Mouse (Mus musculus): ENCODE measurements around the gene Foxp1. TPM values are rescaled to one million over a fixed set of nuclear protein-coding genes. Genes with fewer than 3 reads are reported as not detected.

Foxp1 gene
- total RNA-seq, 2 experiments from 2014 or later: 29.4 to 32.8 TPM

DNA sequence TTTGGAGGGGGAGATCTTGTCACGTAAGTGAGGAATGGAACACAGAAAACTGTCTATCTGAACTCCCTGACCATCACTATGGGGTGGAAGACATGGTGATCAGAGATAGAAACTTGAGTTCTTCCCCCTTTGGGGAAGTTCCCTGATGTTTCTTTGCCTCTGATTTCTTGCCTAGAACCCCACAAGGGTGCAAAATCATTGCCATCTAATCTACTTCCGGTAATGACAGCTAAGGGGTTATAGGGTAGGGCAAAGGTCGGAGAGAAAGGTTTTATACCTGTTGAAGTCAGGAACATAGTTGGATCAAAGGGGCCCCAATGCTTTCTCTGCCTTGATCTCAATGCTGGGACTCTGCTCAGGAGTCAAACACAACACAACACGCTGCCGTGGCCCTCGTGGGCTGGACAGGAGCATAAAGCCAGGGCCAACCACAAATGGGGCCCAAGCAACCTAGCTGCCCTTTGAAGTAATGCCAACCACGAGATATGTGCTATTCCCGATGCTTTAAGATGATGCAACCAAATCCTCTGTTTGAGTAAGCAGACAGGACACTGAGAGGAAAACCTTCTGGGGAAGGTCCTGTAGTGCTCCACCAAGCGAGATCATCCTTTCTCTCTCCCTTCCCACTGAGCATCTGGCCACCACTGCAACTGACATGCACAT, 163.4 kb downstream of the Foxp1 start:
- DNase-seq: no peak

DNA sequence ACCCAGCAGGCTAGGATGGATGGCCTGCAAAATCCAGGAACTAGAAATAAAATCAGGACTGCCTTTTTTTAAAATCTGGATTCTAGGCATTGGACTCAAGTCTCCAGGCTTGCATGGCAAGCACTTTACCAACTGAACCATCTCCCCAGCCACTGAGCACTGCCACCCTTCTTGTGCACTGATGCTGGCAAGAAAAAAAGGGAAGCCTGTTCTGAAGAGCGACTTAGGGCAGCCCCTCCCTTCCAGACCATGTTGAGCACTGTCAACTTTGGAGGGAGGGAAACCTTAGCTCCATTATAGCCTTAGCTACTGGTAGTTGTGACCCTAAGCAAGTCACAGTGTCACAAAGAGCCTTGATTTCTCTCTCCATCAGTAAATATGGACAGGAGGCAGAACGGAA, 164.6 kb downstream of the Foxp1 start:
- no peak for DNase-seq

GRCm38 (mm10) chr6:99354338-99354737, 168.2 kb downstream of the Foxp1 start:
- no peak for DNase-seq

- DNase-seq: no peak
Measured at GRCm38 (mm10) chr6:99353441-99353840, 169.1 kb downstream of the Foxp1 start.

GRCm38 (mm10) chr6:99350566-99350965, 172.0 kb downstream of the Foxp1 start:
- DNase-seq: no peak

DNA sequence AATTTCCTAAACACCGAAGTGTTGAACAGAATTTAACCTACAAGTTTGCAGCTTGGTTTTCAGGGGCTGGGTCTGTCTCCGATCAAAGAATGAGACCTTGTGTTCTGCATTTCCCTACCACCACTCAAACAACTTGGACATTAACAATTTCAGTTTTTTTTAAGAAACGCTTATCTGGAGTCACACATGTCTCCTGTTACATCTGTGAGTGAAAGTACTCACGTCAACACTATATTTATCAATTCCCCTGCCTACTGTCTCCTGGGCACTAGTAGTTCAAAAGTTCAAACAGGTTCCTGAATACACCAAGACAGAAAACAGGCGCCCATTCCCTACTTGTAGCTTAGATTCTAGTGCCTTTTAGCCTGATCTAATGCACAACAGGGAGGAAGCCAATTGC, 172.4 kb downstream of the Foxp1 start:
- DNase-seq: no peak

GRCm38 (mm10) chr6:99347836-99348235, 174.7 kb downstream of the Foxp1 start:
- no peak for DNase-seq

DNA sequence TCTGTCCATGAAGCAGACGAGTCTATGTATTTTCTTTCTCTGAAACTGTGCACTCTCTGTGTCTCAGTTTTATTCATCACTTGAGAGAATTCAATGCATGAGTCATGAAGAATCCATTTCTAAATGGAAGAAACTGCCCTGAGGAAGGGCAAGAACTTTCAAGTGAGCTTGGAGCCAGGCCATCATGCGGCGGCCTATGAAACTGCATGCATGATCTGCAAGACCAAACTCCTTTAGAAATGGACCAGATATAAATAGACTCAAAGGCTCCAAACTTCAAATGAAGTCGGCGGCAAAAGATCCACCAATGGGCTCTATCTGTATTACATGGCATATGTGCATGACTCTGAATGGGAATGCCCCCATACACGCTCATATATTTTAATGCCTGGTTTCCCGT, 177.6 kb downstream of the Foxp1 start:
- no peak for DNase-seq

DNA sequence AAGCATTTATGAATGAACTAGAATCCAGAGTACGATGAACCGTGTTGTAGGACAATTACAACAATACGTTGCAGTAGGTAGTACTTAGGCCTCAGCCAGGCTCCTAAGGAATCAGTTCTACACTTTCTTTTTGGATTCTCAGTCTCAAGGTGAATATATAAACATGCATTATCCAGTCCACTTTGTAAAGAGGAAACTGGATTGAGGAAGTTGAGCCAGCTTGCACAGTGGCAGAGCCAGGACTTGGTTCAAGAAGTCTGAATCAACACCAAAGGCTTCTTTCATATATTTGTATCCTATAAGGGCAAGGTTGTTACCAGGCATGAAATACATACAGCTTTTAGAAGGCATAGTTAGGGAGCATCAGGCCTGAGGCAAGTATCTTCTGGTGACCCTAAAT, 178.2 kb downstream of the Foxp1 start:
- no peak for DNase-seq

DNA sequence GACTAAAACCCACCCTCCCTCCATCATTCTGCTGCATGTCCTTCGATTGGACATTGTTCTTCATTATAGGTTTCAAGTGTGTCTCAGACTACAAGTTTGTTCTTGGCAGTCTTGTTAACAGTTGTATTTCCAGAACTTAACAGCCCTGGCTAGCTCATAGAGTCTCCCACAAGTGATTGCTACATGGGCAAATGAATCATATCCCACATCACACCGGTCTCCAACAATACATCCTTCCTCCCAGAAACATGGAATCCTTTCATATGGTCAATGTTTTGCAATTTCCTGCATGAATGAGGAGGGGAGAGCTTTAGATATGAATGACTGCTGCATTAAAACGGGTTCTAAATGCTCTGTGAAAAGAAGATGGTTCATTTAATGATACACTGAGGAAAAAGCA, 178.7 kb downstream of the Foxp1 start:
- DNase-seq: no peak

DNA sequence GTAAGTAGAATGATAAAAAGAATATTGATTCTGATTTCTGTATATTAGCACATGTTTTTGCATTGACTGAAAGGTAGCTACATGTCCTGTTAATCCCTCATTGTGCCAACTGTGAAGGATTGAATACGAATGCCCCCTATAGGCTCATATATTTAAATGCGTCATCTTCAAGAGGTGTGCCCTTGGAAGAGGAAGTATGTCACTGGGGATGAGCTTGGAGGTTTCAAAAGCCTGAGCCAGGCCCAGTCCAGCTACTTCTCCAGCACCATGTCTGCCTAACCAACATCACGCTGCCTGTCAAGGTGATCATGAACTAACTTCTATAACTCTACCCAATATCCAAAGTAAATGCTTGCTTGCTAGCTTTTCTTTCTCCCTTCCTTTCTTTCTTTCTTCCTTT, 180.1 kb downstream of the Foxp1 start:
- no peak for DNase-seq

DNA sequence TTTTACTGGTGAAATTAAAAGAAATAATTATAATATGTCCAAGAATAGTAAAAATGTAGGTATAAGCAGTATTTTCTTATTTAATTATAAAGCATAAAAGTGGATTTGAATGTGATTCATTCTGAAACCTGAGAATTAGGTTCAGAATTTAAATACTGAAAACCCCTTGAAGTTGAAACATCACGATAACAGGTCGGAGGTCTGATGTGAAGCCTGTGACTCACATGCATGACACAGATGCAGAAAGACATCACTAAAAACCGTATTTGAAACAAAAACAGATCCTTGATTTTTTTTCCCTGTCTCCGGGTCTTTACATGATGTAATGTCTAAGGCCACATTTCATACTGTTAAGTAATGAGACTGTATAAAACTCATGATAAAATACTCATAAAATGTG, 181.6 kb downstream of the Foxp1 start:
- no peak for DNase-seq

- no peak for DNase-seq
Measured at GRCm38 (mm10) chr6:99339986-99340721, 182.4 kb downstream of the Foxp1 start.

DNA sequence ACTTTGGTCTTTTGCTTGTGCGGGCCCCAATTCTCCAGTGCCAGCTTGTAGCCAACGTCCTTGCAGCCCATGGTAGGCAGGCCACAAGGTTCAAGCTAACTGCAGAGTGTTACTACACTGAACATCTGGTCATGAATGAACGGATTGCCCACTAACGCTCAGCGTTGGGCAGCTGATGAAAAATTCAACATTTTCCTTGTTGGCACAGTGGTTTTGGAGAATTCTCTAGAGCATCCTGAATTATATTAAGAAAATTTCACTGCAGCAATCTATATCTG, 183.2 kb downstream of the Foxp1 start:
- no peak for DNase-seq

DNA sequence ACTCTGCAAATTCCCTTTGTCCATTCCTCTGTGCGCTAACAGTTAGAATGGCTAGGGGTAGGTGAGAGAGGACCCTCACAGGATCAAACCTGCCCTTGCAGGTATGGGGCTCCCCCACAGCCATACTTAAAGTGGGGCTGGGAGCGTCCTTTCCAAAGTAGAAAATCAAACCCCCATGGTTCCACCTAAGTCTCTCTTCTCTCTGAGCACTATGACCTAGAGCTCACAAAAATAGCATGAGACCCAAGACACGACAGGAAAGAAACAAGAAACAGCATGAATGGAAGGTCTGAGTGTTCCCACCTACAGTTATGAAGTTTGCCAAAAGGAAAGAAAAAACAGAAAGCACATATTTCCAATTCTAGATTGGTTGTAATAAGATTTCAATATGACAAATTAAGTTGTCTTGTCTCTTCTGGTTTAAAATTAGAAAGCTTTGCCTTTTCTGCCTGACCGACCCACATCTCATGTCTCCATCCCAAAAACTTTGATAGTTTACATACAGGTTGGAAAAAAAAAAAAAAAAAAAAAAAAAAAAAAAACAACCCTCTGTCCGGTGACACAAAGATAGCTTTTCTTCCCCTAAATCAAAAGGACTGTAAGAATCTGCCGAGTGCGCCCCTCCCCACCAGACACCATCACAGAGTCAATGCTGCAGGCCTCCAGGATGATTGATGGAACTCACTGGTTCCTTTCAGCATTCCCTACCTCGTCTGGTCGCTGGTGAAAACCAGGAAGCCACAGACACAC, 183.8 kb downstream of the Foxp1 start:
- DNase-seq: no peak

GRCm38 (mm10) chr6:99338174-99338573, 184.3 kb downstream of the Foxp1 start:
- no peak for DNase-seq

DNA sequence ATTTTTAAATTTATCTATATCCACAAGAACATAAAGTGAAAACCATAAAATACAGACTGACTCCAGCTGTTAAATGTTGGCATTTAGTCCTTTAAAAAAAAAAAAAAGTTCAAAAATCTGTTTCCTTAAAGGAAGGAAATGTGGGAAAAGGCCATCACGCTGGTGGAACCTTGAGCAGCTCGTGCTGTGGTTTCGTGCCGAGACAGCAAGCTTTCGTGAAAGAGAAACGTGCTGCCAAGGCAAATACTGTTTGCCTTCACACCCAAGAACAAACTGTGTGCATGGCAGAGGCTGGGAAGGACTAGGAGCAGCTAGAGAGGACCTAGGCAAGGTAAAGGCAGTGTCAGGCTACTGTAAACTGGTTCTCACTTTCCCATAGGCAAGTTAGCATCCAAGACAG, 184.9 kb downstream of the Foxp1 start:
- peak; percentile 35 to 56 for DNase-seq

GRCm38 (mm10) chr6:99336191-99336590, 186.3 kb downstream of the Foxp1 start:
- no peak for DNase-seq

DNA sequence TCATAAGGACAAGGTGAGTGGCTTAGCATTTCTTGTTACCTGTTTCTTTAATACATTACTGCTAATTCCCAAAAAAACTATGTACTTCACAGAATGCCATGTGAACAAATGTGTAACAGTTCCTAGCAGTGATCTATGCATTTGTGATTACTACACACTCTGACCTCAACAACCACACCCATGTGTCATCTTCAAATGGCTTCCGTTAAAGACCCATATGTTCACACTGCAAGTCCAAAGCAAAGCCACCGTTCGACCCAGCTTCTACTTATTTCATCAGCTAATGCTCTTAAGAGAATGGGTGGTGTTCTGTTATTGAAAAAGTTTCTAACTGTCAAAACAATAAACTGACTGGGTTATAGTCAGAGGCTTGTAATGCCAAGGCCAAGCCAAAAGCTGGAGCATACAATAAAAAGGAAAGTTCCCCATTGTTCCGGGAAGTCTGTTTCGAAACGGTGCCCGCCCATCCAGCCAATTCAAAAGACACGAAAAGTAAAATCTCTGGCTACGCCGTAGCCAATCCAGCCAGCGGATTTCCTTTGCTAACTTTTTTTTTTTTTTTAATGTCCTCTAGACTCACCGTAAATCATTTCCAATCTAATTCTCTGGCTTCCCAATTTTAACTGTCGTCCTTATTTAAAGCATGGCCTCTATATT, 187.2 kb downstream of the Foxp1 start:
- peak; percentile 45 to 69 for DNase-seq

GRCm38 (mm10) chr6:99334255-99334654, 188.3 kb downstream of the Foxp1 start:
- no peak for DNase-seq

DNA sequence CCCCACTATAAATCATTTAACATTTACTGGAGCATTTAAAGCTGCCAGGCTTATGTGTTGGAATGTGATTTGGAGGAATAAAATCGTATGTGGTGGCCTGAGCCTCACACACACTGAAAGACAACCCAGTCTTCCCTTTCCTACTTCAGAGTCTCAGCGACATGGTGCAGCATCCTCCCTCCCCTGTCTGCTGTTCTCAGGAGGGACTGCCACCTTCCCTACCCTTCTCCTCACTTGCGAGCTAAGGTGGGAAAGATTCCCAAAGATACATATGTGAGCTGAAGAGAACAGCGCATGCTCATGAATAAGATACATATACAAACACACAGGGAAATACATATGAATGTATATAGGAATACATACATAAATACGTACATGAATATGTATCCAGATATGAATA, 189.4 kb downstream of the Foxp1 start:
- no peak for DNase-seq

DNA sequence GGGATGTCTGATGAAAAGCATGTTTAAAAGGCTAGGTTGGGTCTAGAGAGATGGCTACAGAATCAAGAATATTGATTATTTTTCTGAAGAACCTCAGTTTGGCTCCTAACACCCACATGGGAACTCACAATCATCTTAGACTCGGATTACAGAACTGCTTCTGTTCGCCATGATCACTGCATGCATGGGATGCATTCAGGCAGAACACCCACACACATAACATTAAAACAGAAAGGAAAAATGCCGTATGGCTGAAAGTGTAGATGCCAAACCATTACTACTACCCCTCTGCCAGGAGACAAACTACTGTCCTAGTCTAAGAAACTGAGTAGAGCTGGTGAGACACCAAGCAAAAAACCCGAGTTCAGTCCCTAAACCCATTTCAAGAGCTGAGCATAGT, 192.4 kb downstream of the Foxp1 start:
- no peak for DNase-seq

DNA sequence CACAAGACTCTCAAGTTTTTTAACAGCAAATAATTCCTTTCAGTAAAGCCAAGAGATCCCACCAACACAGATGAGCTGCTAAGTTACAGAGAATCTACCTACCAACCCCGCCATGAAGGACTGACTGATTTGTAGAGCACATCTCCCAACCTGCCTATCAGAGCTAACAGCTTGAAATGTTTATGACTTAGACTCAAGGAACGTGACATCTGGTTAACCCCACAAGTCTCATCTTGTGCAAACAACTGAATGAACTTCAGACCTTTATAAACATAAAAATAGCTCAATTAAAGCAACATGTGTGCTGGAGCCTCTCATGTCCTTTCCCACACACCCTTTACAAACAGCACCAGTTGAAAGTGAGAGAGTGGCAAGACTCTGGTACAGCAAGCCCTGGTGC, 193.9 kb downstream of the Foxp1 start:
- no peak for DNase-seq
